Mouse (Mus musculus): ENCODE data around the gene Ccdc171.

DNA sequence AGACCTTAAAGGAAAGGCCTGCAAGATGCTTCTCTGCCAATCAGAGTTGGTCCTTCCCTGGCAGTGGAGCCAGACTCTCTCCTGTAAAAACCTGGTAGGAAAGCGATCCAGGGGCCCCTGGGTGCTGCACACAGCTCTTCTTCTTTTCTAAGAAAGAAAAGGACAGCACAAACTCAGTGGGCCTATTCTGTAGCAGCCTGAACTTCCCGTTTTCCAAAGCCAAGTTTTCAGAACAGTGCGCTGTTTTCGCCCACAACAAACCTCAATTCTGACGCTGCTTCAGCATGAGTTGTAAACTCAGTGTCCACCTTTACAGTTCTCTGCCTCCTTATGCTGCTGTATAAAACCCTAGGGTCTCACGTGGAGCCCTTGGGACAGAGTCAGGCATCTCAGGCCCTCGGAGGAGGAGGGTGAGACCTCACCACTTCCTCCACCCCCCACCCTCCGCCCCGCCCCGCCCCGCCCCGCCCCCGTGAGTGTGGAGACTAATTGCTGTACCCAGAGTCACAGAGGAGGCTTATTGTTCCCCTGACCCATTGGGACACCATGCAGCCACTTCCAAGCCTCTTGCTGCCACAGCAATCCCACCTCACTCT lies 363.2 kb downstream of the Ccdc171 start:
- TF ChIP-seq CTCF (IDR thresholded peaks at IDR 0.05; ENCODE audit: low read depth) (no peak), EP300 (optimal IDR thresholded peaks at IDR 0.05) (no peak)
